Mouse (Mus musculus): Measurements from ENCODE around the gene 1600012H06Rik. TPM values are rescaled to one million over a fixed set of nuclear protein-coding genes. Genes with fewer than 3 reads are reported as not detected.
"Not testable (repeated sequence)": the region's sequence is repeated elsewhere in the genome, so short reads cannot be mapped to it uniquely, and the experiment has no call there.

1600012H06Rik gene
- polyA plus RNA-seq, 1 experiment, result 1.8 TPM

GRCm38 (mm10) chr17:14931469-14931868 is 11.5 kb upstream of the 1600012H06Rik start:
- TF ChIP-seq GATA1 (IDR thresholded peaks at IDR 0.05; ENCODE audit: low read length), result no peak

- no peak for TF ChIP-seq GATA1 (IDR thresholded peaks at IDR 0.05; ENCODE audit: low read length)
These were observed 7.0 kb upstream of the 1600012H06Rik start for GRCm38 (mm10) chr17:14935841-14936605.

- TF ChIP-seq GATA1 (IDR thresholded peaks at IDR 0.05; ENCODE audit: low read length), result no peak
These were observed 710 bp downstream of the 1600012H06Rik start for GRCm38 (mm10) chr17:14943729-14944059.

- no peak for TF ChIP-seq GATA1 (IDR thresholded peaks at IDR 0.05; ENCODE audit: low read length)
These were observed 1.6 kb downstream of the 1600012H06Rik start for GRCm38 (mm10) chr17:14944551-14944950.

- TF ChIP-seq GATA1 (IDR thresholded peaks at IDR 0.05; ENCODE audit: low read length), result no peak
These were observed 6.3 kb downstream of the 1600012H06Rik start for GRCm38 (mm10) chr17:14949161-14949827.

- TF ChIP-seq GATA1 (IDR thresholded peaks at IDR 0.05; ENCODE audit: low read length), result no peak
These were observed 10.5 kb downstream of the 1600012H06Rik start for GRCm38 (mm10) chr17:14953452-14953851.

DNA sequence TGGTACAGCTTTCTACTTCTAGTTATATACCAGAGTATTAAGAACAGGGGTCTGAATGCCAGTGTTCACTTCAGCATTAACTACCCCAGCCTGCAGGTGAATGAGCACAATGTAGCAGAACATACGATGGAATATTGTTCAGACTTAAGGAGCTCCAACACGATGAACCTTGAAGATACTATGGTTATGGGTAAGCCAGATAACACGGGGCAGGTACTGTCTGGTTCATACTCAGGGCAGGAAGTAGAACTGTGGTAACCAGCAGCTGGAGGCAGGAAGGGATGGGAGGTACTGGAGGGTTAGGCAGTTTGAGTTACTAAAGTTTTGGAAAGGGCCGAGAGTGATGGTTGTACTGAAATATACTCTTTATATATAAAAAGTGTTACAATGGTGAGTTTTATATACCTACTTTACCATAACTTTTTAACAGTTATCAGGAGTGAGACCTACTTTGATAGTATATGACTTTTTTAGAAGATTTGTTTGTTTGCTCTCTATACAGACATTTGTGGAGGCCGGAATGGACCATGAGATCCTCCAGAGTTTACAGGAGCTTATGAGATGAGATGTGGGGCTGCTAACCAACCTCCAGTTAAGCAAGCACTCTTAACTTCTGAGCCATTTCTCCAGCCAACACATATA is 15.8 kb downstream of the 1600012H06Rik start:
- TF ChIP-seq GATA1 (IDR thresholded peaks at IDR 0.05; ENCODE audit: low read length), result no peak

DNA sequence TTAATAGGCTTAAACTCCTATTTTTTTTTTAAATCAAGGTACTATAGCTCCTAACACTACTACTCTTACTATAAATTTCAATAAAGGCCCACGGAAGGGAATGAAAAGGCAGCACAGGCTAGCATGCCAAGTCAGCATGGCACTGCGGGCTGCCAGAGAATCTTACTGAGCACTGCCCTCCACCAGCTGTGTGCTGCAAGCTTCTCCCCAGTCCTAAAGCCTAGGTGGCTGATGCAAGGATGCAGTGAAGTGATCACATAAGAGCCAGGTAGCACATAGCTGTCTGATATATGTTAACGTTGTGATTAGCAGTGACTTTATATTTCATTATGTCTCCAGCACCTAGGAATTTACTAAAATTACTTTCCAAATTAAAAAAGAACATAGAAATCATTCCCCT is 17.0 kb downstream of the 1600012H06Rik start:
- TF ChIP-seq GATA1 (IDR thresholded peaks at IDR 0.05; ENCODE audit: low read length), result no peak

GRCm38 (mm10) chr17:14960520-14960919 is 17.5 kb downstream of the 1600012H06Rik start:
- TF ChIP-seq GATA1 (IDR thresholded peaks at IDR 0.05; ENCODE audit: low read length), result no peak

GRCm38 (mm10) chr17:14960951-14961556 is 18.1 kb downstream of the 1600012H06Rik start, which contains the start of gene Phf10:
Gene Phf10, minus strand, starts transcription at chr17:14961273.
- not testable (repeated sequence) for TF ChIP-seq GATA1 (IDR thresholded peaks at IDR 0.05; ENCODE audit: low read length)

DNA sequence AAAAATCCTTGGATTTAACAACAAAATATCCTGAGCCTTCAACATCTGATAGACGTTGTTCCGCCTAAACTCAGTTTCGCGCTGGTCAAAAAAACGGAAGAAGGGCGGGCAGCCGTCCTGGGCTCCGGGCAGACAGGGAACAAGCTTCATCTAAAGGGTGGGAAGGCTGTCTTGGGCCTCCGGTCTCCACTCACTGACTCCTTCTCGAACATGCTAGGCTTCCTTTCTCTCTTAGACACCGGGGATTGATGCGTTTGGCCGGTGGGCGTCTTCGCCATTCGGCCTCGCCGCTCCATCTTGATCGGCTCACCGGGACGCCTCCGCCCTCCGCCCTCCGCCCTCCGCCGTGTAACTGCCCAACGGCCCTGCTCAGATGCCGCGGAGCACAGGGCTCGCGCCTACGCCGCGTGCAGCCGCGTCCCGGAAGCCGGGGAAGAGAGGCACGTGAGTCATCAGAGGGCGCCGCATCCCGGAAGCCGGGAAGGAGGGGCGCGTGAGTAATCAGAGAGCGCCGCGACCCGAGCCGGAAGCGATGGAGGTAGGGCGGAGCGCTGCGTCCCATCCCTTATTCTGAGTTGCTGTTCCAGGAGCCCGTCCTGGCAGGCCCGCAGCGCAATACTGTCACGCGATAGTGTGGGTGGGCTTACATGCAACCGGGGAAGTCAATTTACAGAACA is 35.5 kb downstream of the 1600012H06Rik start, which contains the start of the genes 9030025P20Rik and Gm3417:
9030025P20Rik (plus strand) TSS at position 107 of the 677 bp plus-strand sequence.
Gm3417 (minus strand) TSS at position 429 of the 677 bp plus-strand sequence.
- not testable (repeated sequence) for TF ChIP-seq GATA1 (IDR thresholded peaks at IDR 0.05; ENCODE audit: low read length)

Other genes with a start within 250 kb of the 1600012H06Rik start
- not detected in 2 replicates for gene Thbs2, start 248.9 kb upstream of the 1600012H06Rik start, polyA plus RNA-seq (2012)
- gene Wdr27, start within 50 bp of the 1600012H06Rik start, polyA plus RNA-seq (2012), result 1.0 and 1.5 TPM in 2 replicates
- 168 and 218 TPM in 2 replicates for gene Phf10, start 18.1 kb downstream of the 1600012H06Rik start, polyA plus RNA-seq (2012)
- gene 9030025P20Rik, start 35.3 kb downstream of the 1600012H06Rik start, polyA plus RNA-seq (2012), result 3.3 TPM in 2 replicates
- 3.3 and 8.9 TPM in 2 replicates for gene Gm3417, start 35.6 kb downstream of the 1600012H06Rik start, polyA plus RNA-seq (2012)
- 0.09 and 0.69 TPM in 2 replicates for gene Gm3435, start 67.0 kb downstream of the 1600012H06Rik start, polyA plus RNA-seq (2012)
- 1.2 and 2.7 TPM in 2 replicates for gene Ermard, start 98.0 kb downstream of the 1600012H06Rik start, polyA plus RNA-seq (2012)
- gene Tcte3, start 98.3 kb downstream of the 1600012H06Rik start, polyA plus RNA-seq (2012), result 1.2 and 2.1 TPM in 2 replicates
- 3.1 and 3.4 TPM in 2 replicates for gene Gm3448, start 98.4 kb downstream of the 1600012H06Rik start, polyA plus RNA-seq (2012)

Measured in G1E-ER4 (cell line).